Mouse (Mus musculus) hindbrain, embryonic 11.5 days (tissue): ENCODE measurements around the gene Dlg2. TPM values are rescaled to one million over a fixed set of nuclear protein-coding genes. Genes with fewer than 3 reads are reported as not detected.
A peak's percentile ranks its signal among the peaks of the same experiment; 100 is the strongest.

Experiments
- ATAC-seq: fragments of 200-750 bp; cut with Nextera tagmentation; 2 replicates; pipeline ENCODE4 v1.8.0; 2017; ENCODE audit warnings: mild to moderate bottlenecking, moderate TSS enrichment, moderate library complexity; ENCODE audit not compliant: low FRiP score
- DNase-seq: peaks from one replicate; pipeline ENCODE4 v3.0.0-alpha.2; 2015; ENCODE audit warnings: low spot score
- H3K27ac ChIP-seq: fragments of 300-500 bp; sonication (generic); 2 replicates; pipeline ENCODE4 v1.5.1; 2014; ENCODE audit warnings: mild to moderate bottlenecking, low read depth, low read length
- H3K27me3 ChIP-seq: fragments of 300-500 bp; sonication (generic); 2 replicates; pipeline ENCODE4 v1.6.1; 2014; ENCODE audit warnings: mild to moderate bottlenecking, low read length, moderate library complexity, mixed read lengths; ENCODE audit not compliant: control insufficient read depth, insufficient read depth
- H3K36me3 ChIP-seq: fragments of 300-500 bp; sonication (generic); 2 replicates; pipeline ENCODE4 v1.6.1; 2014; ENCODE audit warnings: mild to moderate bottlenecking, low read length, moderate library complexity, mixed read lengths; ENCODE audit not compliant: control insufficient read depth, insufficient read depth
- H3K4me1 ChIP-seq: fragments of 300-500 bp; sonication (generic); replicated peaks from 2 replicates; pipeline ENCODE4 v1.6.1; 2014; ENCODE audit warnings: low read length, mixed read lengths; ENCODE audit not compliant: control insufficient read depth, insufficient read depth
- H3K4me2 ChIP-seq: fragments of 300-500 bp; sonication (generic); replicated peaks from 2 replicates; pipeline ENCODE4 v1.6.1; 2014; ENCODE audit warnings: mild to moderate bottlenecking, low read depth, low read length
- H3K4me3 ChIP-seq: fragments of 300-500 bp; sonication (generic); 2 replicates; pipeline ENCODE4 v1.5.1; 2014; ENCODE audit warnings: low read depth, low read length
- H3K9ac ChIP-seq: fragments of 300-500 bp; sonication (generic); 2 replicates; pipeline ENCODE4 v1.6.1; 2014; ENCODE audit warnings: low read depth, low read length
- H3K9me3 ChIP-seq: fragments of 300-500 bp; sonication (generic); 2 replicates; pipeline ENCODE4 v1.6.1; 2016; ENCODE audit warnings: low read length; ENCODE audit not compliant: control insufficient read depth
- WGBS: fragments of 180-500 bp; shearing (Covaris S2); extraction: QIAGEN DNeasy Blood & Tissue Kit; methylation state at CpG from one replicate; pipeline ENCODE4 v1.1.7; 2014; 5-methylcytosine and 5-hydroxymethylcytosine counted together
- polyA plus RNA-seq: library from polyadenylated mRNA; unstranded; fragments of >200 nt; fragmentation: Nextera tagmentation; extraction: Ambion mirVana; gene quantifications from 2 replicates; pipeline ENCODE4 v1.2.1, GENCODE M21; 2014

Gene Dlg2
- polyA plus RNA-seq, 1 experiment from 2014 or later, result 3.1 TPM

DNA sequence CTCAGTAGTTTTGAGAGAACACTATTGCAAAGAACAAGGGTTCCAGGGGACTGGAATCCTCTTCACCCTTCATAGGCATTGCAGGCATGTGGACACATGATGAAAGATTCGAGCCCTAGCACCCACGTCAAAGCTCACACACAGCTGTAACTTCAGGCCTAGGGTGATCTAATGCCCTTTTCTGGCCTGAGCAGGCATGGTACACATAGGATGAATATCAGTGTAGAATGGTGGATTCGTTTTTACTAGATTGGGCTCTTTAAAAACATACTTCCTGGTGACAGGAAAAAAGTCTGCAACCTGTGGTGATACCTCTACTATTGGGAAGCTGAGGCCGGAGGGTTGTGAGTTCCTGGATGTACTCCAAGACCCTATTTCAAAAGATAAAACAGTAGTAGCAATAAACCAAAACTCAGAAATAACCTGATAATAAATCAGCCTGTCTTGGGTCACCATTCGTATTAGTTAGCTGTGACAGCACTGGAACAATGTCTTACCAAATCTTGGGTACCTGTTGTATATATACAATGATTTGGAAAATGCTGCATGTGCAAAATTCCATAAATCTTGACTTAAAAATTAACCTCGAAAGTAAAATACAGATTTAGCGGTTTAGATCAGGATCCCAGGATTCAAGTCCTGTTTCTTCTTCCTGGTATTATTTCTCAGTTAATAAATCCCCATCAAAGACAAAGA is 20.2 kb upstream of the Dlg2 start:
- H3K4me3 ChIP-seq, result peak overlapping the region; percentile 63
- H3K27ac ChIP-seq, result no peak overlapping the region
- H3K36me3 ChIP-seq, result no peaks in the 10 kb centered on the region
- peak overlapping the region; percentile 81 for H3K9ac ChIP-seq
- no peaks in the 10 kb centered on the region for H3K27me3 ChIP-seq
- ATAC-seq (no peak), DNase-seq (peak; percentile 12)
- H3K4me1 ChIP-seq, result no peaks in the 10 kb centered on the region; the same call in none of the 2 replicates
- peak overlapping the region; percentile 50 for H3K4me2 ChIP-seq
- H3K9me3 ChIP-seq, result no peaks in the 10 kb centered on the region
- 40% methylated on average over 7 of the region's 7 CpGs for WGBS

- Histone ChIP-seq H3K27ac (peak within 1 kb of the TSS; percentile 79), H3K27me3 (no peaks in the 10 kb centered on the region), H3K9ac (peak within 1 kb of the TSS; percentile 81), H3K4me1 (no peaks in the 10 kb centered on the region; the same call in none of the 2 replicates), H3K9me3 (no peaks in the 10 kb centered on the region), H3K4me3 (peak within 1 kb of the TSS; percentile 63), H3K36me3 (no peaks in the 10 kb centered on the region), H3K4me2 (peak within 1 kb of the TSS; percentile 50)
- peak; percentile 98 for ATAC-seq
- DNase-seq, result peak; percentile 86
- under 1% methylated on average over 41 of the region's 41 CpGs for WGBS
These were observed 19.5 kb upstream of the Dlg2 start, which contains the start of gene Tmem126a for GRCm38 (mm10) chr7:90456845-90457468. Gene Tmem126a (minus strand): TSS chr7:90457229.

GRCm38 (mm10) chr7:90457517-90457916 is 19.0 kb upstream of the Dlg2 start:
- peak overlapping the region; percentile 79 for H3K27ac ChIP-seq
- peak overlapping the region; percentile 50 for H3K4me2 ChIP-seq
- no peaks in the 10 kb centered on the region; the same call in none of the 2 replicates for H3K4me1 ChIP-seq
- ATAC-seq (peak; percentile 74), DNase-seq (peak; percentile 58)
- no peaks in the 10 kb centered on the region for H3K36me3 ChIP-seq
- peak overlapping the region; percentile 81 for H3K9ac ChIP-seq
- H3K9me3 ChIP-seq, result no peaks in the 10 kb centered on the region
- WGBS, result 22% methylated on average over 10 of the region's 10 CpGs
- peak overlapping the region; percentile 63 for H3K4me3 ChIP-seq
- H3K27me3 ChIP-seq, result no peaks in the 10 kb centered on the region

DNA sequence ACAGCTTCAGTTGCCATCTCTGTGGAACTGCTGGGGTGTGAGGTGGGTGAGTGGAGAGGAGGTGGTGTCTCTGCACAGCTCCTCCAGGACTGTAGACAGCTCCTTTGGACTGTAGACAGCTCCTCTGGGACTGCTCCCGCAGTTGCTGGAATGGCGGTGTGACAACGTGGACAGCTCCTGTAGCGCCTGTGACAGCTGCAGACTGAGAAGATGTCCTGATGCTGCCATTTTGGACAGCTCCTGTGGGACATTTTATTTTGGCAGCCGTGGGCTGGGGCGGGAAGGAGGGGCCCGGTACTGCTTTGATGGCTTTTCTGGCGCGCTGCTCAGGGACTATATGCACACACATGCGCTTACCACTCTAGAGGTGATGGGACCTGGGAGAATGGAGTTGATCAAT is 16.1 kb upstream of the Dlg2 start:
- Histone ChIP-seq H3K9me3 (no peaks in the 10 kb centered on the region), H3K27ac (no peak overlapping the region), H3K36me3 (no peaks in the 10 kb centered on the region), H3K4me1 (no peaks in the 10 kb centered on the region; the same call in none of the 2 replicates), H3K4me3 (no peak overlapping the region), H3K9ac (no peak overlapping the region), H3K27me3 (no peaks in the 10 kb centered on the region), H3K4me2 (no peak overlapping the region)
- DNase-seq (no peak), ATAC-seq (no peak)
- WGBS, result 62% methylated on average over 10 of the region's 10 CpGs

GRCm38 (mm10) chr7:90460930-90461329 is 15.5 kb upstream of the Dlg2 start:
- Histone ChIP-seq H3K4me2 (no peak overlapping the region), H3K9me3 (no peaks in the 10 kb centered on the region), H3K4me3 (no peak overlapping the region), H3K27ac (no peak overlapping the region), H3K4me1 (no peaks in the 10 kb centered on the region; the same call in 1 of the 2 replicates), H3K9ac (no peak overlapping the region), H3K27me3 (no peaks in the 10 kb centered on the region), H3K36me3 (no peaks in the 10 kb centered on the region)
- DNase-seq, result peak; percentile 10
- WGBS, result 17% methylated on average over 14 of the region's 14 CpGs
- no peak for ATAC-seq

DNA sequence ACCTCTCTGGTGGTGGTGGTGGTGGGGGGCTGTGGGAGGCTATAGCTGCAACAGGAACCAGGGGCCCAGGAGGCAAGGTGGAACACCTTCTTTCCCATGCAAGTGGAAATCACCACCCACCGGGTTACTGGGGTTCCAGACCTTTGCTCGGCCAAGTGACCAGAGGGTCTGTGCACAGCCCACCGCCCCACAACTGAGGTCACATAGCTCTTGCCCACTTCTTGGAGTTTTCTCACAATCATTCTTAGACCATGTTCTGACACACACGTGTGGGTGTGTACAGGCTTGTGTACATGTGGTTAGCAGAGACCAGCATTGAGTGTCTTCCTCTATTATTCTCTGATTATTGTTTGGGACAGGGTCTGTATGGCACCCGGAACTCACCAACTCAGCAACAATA is 15.0 kb upstream of the Dlg2 start:
- Histone ChIP-seq H3K36me3 (no peaks in the 10 kb centered on the region), H3K9me3 (no peaks in the 10 kb centered on the region), H3K27me3 (no peaks in the 10 kb centered on the region), H3K27ac (no peak overlapping the region), H3K4me3 (no peak overlapping the region), H3K4me2 (no peak overlapping the region), H3K9ac (no peak overlapping the region), H3K4me1 (no peaks in the 10 kb centered on the region)
- no peak for ATAC-seq
- DNase-seq, result no peak
- WGBS, result 94% methylated on average over 5 of the region's 5 CpGs

- DNase-seq (no peak), ATAC-seq (no peak)
- no peak overlapping the region for H3K4me2 ChIP-seq
- no peak overlapping the region for H3K27ac ChIP-seq
- no peaks in the 10 kb centered on the region for H3K36me3 ChIP-seq
- H3K4me3 ChIP-seq, result no peak overlapping the region
- H3K9me3 ChIP-seq, result no peaks in the 10 kb centered on the region
- H3K4me1 ChIP-seq, result no peaks in the 10 kb centered on the region
- no peaks in the 10 kb centered on the region for H3K27me3 ChIP-seq
- no peak overlapping the region for H3K9ac ChIP-seq
- 67% methylated on average over 2 of the region's 2 CpGs for WGBS
These were observed 3.0 kb upstream of the Dlg2 start for GRCm38 (mm10) chr7:90473511-90473910.

DNA sequence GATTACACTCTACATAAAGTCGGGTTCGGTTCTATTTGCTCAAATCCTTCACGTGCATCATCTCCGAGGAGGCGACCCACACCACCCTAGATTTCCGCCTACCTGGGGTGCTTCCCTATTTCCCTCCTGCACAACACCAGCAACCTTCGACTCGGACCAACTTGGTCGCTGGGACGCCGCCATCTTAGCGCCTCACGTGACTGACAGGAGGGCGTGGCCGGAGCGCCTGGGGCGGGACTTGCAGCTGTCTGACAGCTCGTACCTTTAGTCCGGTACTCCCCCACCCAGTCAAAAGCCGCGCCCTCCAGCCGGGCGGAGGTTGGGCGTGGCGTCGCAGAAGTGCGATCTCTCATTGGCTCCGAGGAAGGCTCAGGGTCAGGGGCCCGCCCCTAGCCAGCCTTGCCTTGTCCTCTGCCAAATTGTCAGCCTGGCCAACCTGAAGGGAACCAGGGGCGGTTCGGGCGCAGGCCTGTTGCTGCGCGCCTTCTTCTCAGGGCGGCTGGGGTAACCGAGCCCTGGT is 619 bp upstream of the Dlg2 start, which contains the start of gene Tmem126b:
TSS of gene Tmem126b (minus strand) at position 209 of the 520 bp plus-strand sequence.
- peak; percentile 100 for ATAC-seq

More for the DNA sequence above, 619 bp upstream of the Dlg2 start, which contains the start of gene Tmem126b:
- Histone ChIP-seq H3K4me3 (peak within 1 kb of the TSS; percentile 50), H3K4me1 (no peaks in the 10 kb centered on the region), H3K36me3 (no peaks in the 10 kb centered on the region), H3K27ac (no peak within 1 kb of the TSS), H3K27me3 (no peaks in the 10 kb centered on the region), H3K9ac (peak within 1 kb of the TSS; percentile 71), H3K9me3 (no peaks in the 10 kb centered on the region), H3K4me2 (peak within 1 kb of the TSS; percentile 52)
- DNase-seq, result peak; percentile 99
- under 1% methylated on average over 36 of the region's 36 CpGs for WGBS
